Mouse (Mus musculus): Measurements from ENCODE around the gene Cby1. TPM values are rescaled to one million over a fixed set of nuclear protein-coding genes. Genes with fewer than 3 reads are reported as not detected.

The Cby1 gene
- polyA plus RNA-seq, 1 experiment from 2014 or later: 78.6 TPM

DNA sequence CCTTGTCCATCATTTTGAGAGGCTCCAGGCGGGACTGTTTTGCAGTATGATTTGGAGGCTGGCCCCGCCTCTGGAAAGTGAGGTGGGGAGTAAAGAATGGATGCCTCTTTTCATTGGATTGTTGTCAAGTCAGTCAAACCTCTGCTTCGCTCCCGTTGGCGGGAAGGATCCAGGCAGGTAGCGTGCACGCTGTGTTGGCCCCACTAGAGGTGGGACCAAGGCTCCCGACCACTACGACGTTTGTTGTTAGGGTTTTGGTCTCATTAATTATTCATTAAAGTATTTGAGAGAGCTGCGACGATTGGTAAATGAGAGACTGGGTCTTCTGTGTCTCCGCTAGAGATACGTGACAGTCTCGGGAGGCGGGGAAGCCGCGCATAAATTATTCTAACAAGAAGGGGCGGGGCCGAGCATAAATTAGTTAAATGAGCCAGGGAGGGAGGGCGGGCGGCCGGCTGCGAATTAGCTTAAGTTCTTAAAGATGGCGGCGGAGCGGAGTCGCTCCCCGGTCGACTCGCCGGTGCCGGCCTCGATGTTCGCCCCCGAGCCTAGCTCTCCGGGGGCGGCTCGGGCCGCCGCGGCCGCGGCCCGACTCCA, 31.5 kb downstream of the Cby1 start, which contains the start of gene Gtpbp1:
Gene Gtpbp1, plus strand, starts transcription at position 420 of the 597 bp plus-strand sequence.
- H3K27me3 ChIP-seq: no peaks in the 10 kb centered on the region
- H3K4me3 ChIP-seq (replicated peaks): peak within 1 kb of the TSS; percentile 89
- H3K36me3 ChIP-seq: peaks cover 10% of the 10 kb centered on the region
- under 1% methylated on average over 45 of the region's 45 CpGs for WGBS
- H3K9me3 ChIP-seq (replicated peaks): no peaks in the 10 kb centered on the region
- peak; percentile 97 for ATAC-seq (ENCODE audit: insufficient number of reproducible peaks, low FRiP score, low TSS enrichment, low read depth)
- H3K4me1 ChIP-seq: peaks cover 37% of the 10 kb centered on the region
- H3K9ac ChIP-seq: peak within 1 kb of the TSS; percentile 85
- peak within 1 kb of the TSS; percentile 88 for H3K27ac ChIP-seq (replicated peaks)
- peak within 1 kb of the TSS; percentile 72 for H3K4me2 ChIP-seq (replicated peaks)

DNA sequence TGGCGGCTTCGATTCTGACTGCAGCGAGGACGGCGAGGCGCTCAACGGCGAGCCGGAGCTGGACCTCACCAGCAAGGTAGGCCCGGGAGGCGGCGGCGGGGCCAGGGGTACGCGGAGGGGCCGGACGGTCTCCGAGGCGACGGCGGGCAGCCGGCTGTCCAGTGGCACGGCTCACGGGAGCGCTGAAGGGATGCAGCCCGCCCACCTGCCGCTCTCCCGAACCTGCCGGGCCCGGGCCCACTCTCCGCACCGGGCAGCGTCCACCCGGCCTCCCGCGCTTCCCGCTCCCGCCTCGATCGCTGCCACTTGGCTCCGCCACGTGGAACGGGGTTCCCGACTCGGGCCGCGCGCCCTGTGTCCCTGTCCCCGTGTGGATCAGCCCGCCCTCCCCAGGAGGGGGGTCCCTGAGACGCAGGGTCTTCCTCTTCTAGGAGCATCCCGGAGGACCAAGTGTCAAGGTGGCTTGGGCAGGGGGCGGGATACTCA, 32.1 kb downstream of the Cby1 start:
- WGBS: under 1% methylated on average over 53 of the region's 53 CpGs
- ATAC-seq (ENCODE audit: insufficient number of reproducible peaks, low FRiP score, low TSS enrichment, low read depth): no peak

DNA sequence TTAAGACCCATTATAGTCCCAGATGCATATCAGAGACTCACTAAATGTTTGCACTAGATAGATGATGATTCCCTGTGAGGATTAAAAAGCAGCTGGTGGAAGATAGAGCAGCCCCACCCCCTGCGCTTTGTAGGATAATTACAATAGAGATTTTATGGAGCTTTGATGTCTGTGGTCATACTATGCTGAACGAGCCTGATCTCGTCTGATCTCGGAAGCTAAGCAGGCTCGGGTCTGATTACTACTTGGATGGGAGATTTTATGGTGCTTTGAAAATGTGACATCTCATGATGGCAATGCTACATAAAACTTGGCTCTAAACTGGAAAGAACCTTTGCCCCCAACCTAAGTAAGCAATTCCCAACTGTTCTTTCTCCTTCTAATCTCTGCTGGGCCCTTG, 33.3 kb downstream of the Cby1 start:
- Histone ChIP-seq H3K9me3 (replicated peaks) (no peaks in the 10 kb centered on the region), H3K4me1 (peaks cover 27% of the 10 kb centered on the region), H3K27ac (replicated peaks) (no peak overlapping the region), H3K9ac (no peak overlapping the region), H3K4me2 (replicated peaks) (peak overlapping the region; percentile 72; the same call in 1 of the 2 replicates), H3K4me3 (replicated peaks) (no peak overlapping the region), H3K27me3 (no peaks in the 10 kb centered on the region), H3K36me3 (peaks cover 10% of the 10 kb centered on the region)
- no peak for ATAC-seq (ENCODE audit: insufficient number of reproducible peaks, low FRiP score, low TSS enrichment, low read depth)
- WGBS: 48% methylated on average over 5 of the region's 5 CpGs

More for the DNA sequence above, 32.1 kb downstream of the Cby1 start:
- H3K27me3 ChIP-seq: no peaks in the 10 kb centered on the region
- H3K36me3 ChIP-seq: peaks cover 10% of the 10 kb centered on the region
- H3K4me3 ChIP-seq (replicated peaks): peak overlapping the region; percentile 89
- peaks cover 32% of the 10 kb centered on the region for H3K4me1 ChIP-seq
- H3K9me3 ChIP-seq (replicated peaks): no peaks in the 10 kb centered on the region
- peak overlapping the region; percentile 72 for H3K4me2 ChIP-seq (replicated peaks)
- H3K27ac ChIP-seq (replicated peaks): peak overlapping the region; percentile 88
- H3K9ac ChIP-seq: peak overlapping the region; percentile 85

DNA sequence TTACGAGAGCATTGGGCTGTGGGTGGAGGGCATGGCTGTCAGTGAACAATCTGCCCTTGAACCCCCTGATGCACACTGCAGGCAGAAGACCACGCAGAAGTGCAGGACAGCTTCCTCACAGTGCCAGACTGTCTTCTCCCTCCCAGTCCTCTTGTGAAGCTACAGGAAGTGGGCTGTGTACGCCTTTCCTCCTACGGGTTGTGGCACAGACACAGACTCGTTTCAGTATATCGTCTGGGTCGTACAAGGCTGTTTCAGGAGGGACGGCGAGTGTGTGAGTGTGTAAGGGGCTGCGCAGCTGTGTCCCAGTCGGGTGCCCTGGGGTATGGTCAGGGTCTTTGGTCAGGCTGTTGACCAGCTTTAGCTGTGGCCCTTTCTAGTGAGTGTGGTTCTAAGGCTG, 34.7 kb downstream of the Cby1 start:
- Histone ChIP-seq H3K9ac (no peak overlapping the region), H3K36me3 (peaks cover 10% of the 10 kb centered on the region), H3K4me1 (peaks cover 25% of the 10 kb centered on the region), H3K27me3 (no peaks in the 10 kb centered on the region), H3K4me2 (replicated peaks) (no peak overlapping the region), H3K27ac (replicated peaks) (no peak overlapping the region), H3K9me3 (replicated peaks) (no peaks in the 10 kb centered on the region), H3K4me3 (replicated peaks) (no peak overlapping the region)
- WGBS: 76% methylated on average over 11 of the region's 11 CpGs
- no peak for ATAC-seq (ENCODE audit: insufficient number of reproducible peaks, low FRiP score, low TSS enrichment, low read depth)

DNA sequence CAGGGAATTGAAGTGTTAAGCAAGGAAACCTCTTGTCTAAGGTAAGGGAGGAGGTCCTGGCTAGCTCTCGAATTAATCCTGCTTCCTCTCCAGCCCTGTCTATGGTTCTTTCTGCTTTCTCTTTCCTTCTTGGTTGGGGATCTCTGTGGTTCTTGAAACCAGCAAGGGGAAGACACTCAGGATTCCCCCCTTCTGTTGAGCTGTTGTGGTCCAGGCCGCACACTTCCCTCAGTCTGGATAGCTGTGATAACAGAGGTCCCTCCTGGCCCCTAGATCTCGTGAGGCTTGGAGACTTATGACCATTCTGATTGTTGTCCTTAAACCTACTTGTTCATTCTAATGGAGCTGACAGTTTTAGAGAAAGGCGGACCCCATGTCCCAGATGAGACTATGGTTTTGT, 35.5 kb downstream of the Cby1 start:
- H3K36me3 ChIP-seq: peaks cover 15% of the 10 kb centered on the region
- no peak for ATAC-seq (ENCODE audit: insufficient number of reproducible peaks, low FRiP score, low TSS enrichment, low read depth)
- H3K27me3 ChIP-seq: no peaks in the 10 kb centered on the region
- no peak overlapping the region for H3K4me2 ChIP-seq (replicated peaks)
- H3K9me3 ChIP-seq (replicated peaks): no peaks in the 10 kb centered on the region
- WGBS: 89% methylated on average over 4 of the region's 4 CpGs
- no peak overlapping the region for H3K9ac ChIP-seq
- no peak overlapping the region for H3K27ac ChIP-seq (replicated peaks)
- no peak overlapping the region for H3K4me3 ChIP-seq (replicated peaks)
- H3K4me1 ChIP-seq: peaks cover 25% of the 10 kb centered on the region

DNA sequence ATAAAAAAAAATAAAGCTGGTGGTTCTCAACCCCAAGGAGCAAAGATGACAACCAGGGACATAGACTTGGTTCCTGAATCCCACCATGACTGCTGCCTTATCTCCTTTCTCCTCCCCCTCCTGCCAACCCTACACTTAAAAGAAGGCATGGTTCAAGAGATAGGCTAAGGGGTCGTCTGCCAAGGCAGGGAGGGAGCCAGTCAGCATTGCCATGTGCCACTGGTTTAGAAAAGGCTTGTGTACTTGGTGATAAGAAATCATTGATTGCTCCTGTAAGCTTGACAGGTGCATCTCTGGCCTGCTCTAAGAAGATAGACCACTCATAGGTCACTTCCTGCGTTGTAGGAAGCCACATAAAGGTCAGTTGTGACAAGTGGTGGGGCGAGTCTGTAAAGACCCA, 36.5 kb downstream of the Cby1 start:
- Histone ChIP-seq H3K9me3 (replicated peaks) (no peaks in the 10 kb centered on the region), H3K4me3 (replicated peaks) (no peak overlapping the region), H3K4me2 (replicated peaks) (no peak overlapping the region), H3K36me3 (peaks cover 15% of the 10 kb centered on the region), H3K27me3 (no peaks in the 10 kb centered on the region), H3K4me1 (peaks cover 19% of the 10 kb centered on the region), H3K27ac (replicated peaks) (no peak overlapping the region), H3K9ac (no peak overlapping the region)
- ATAC-seq (ENCODE audit: insufficient number of reproducible peaks, low FRiP score, low TSS enrichment, low read depth): no peak
- 70% methylated on average over 3 of the region's 3 CpGs for WGBS

DNA sequence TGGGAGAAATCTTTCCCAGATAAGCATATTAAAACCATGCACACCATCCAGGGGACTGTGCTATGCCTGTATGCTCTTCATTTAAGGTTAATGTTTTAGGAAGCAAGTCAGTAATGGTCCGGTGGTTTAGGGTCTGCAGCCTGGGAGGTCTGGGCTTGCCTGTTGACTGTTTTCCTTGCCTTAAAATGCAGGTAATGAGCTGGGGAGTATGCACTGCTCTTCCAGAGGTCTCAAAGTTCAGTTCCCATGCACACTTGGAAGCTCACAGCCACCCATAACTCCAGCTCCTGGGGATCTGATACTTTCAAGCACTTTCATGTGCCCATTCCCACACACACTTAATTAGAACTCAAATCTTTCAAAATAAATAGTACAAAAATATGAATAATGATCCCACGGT, 37.5 kb downstream of the Cby1 start:
- Histone ChIP-seq H3K4me2 (replicated peaks) (no peak overlapping the region), H3K9ac (no peak overlapping the region), H3K9me3 (replicated peaks) (no peaks in the 10 kb centered on the region), H3K4me3 (replicated peaks) (no peak overlapping the region), H3K4me1 (peaks cover 18% of the 10 kb centered on the region), H3K27ac (replicated peaks) (no peak overlapping the region), H3K27me3 (no peaks in the 10 kb centered on the region), H3K36me3 (peaks cover 15% of the 10 kb centered on the region)
- 85% methylated on average over 2 of the region's 2 CpGs for WGBS
- no peak for ATAC-seq (ENCODE audit: insufficient number of reproducible peaks, low FRiP score, low TSS enrichment, low read depth)

DNA sequence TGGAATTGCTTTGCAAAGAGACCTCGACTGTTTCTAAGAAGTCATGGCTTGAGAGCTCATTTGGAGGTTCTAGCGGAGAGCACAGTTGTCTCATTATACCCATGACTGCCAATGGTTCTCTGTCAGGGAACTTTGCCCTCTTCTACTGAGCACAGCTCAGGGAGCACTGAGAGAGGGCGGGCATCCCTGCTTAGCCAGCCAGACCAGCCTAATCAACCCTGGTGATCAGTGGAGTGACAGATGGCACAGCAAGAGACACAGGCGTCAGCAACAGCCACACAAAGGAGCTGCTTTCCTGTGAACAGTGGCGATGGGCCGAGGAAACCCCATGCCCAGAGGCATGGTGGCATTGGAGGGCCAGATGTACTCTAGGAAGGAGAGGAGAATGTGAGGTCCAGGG, 38.0 kb downstream of the Cby1 start:
- WGBS: 79% methylated on average over 6 of the region's 6 CpGs
- H3K27ac ChIP-seq (replicated peaks): no peak overlapping the region
- H3K9ac ChIP-seq: no peak overlapping the region
- H3K4me3 ChIP-seq (replicated peaks): no peak overlapping the region
- peaks cover 15% of the 10 kb centered on the region for H3K36me3 ChIP-seq
- H3K27me3 ChIP-seq: no peaks in the 10 kb centered on the region
- ATAC-seq (ENCODE audit: insufficient number of reproducible peaks, low FRiP score, low TSS enrichment, low read depth): no peak
- H3K9me3 ChIP-seq (replicated peaks): no peaks in the 10 kb centered on the region
- no peak overlapping the region for H3K4me2 ChIP-seq (replicated peaks)
- H3K4me1 ChIP-seq: peaks cover 13% of the 10 kb centered on the region

DNA sequence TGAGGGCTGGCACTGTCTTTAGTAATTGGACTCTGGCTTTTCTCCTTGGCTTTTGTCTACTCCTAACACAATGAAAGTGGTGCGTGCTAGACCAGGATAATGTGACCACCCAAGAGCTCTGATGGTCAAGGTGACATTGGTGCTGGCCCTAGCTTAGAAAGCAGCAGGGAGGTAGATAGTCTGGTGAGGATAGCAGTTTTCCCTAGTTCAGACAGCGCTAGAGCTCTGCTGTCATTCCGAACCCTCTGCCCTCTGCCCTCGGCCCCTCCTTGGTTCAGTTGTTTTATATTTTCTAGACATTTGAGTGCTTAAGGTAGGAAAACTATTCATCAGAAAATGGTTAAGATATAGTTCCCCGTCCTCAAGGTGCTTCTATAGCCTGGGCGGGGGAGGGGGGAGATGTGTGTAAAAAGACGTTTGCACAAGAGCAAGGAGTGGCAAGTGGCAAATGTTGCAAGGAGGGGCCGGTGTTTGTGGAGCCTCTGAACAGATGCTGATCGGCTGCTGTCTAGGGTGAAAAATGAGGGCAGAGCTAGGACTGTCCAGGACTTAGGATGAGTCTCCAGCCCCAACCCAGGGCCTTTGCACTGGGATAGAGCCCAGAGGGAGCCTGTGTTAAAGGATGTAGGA, 38.7 kb downstream of the Cby1 start:
- Histone ChIP-seq H3K4me1 (peaks cover 6% of the 10 kb centered on the region), H3K4me3 (replicated peaks) (no peak overlapping the region), H3K9ac (no peak overlapping the region), H3K9me3 (replicated peaks) (no peaks in the 10 kb centered on the region), H3K27me3 (no peaks in the 10 kb centered on the region), H3K4me2 (replicated peaks) (no peak overlapping the region), H3K36me3 (peaks cover 15% of the 10 kb centered on the region), H3K27ac (replicated peaks) (no peak overlapping the region)
- 76% methylated on average over 9 of the region's 9 CpGs for WGBS
- ATAC-seq (ENCODE audit: insufficient number of reproducible peaks, low FRiP score, low TSS enrichment, low read depth): no peak

DNA sequence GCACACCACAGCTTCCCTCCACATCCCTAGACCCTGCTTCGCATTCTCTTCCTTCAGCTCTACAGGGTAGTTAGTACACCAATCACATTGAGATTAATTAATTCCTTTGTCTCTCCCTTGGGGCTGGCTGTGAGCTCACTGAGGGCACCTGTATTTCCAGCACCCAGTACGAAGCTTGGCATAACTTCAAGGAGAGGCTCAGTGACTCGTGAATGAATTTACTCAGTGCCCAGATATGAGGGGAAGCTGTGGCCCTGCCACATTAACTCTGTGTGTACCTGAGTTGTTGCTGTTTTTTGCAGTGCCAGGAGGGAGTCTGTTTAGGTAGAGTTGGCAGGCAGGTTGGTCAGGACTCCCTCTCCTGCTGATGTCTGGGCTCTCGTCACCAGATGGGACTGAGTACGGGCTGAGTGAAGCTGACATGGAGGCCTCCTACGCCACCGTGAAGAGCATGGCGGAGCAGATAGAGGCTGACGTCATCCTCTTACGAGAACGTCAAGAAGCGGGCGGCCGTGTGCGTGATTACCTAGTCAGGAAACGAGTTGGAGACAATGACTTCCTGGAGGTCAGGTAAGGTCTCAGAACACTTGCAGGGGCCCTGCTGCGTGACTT, 47.7 kb downstream of the Cby1 start:
- Histone ChIP-seq H3K4me1 (no peaks in the 10 kb centered on the region), H3K4me3 (replicated peaks) (no peak overlapping the region), H3K27me3 (no peaks in the 10 kb centered on the region), H3K9me3 (replicated peaks) (no peaks in the 10 kb centered on the region), H3K27ac (replicated peaks) (no peak overlapping the region), H3K9ac (no peak overlapping the region), H3K36me3 (peaks cover 48% of the 10 kb centered on the region), H3K4me2 (replicated peaks) (no peak overlapping the region)
- 80% methylated on average over 17 of the region's 17 CpGs for WGBS
- ATAC-seq (ENCODE audit: insufficient number of reproducible peaks, low FRiP score, low TSS enrichment, low read depth): no peak

DNA sequence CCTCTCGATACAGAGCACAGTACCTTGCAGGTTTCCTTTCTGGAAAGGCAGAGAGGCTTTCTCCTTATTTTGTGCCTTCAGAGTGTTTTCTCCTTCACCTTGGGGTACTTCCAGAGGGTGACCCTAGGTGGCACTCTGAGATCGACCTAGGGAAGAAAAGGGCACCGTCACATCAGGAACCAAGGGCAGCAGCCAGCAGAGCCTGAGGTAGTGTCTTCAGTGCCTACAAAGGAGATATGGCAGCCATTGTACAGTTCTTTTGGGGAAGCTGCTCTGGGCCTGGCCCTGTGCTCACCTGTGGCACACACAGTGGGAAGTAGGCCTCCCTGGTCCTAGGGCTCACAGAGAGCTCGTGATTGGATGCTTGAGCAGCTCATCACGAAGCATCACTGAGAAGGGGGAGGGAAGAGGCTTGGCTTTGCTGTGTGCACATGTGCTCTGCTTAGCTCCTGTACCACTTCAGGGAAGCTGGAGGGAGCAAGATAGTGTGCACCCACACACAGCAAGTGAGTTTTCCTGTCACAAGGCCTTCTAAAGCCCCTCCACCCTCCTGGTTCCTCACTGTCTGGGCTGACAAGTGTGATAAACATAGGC, 49.3 kb downstream of the Cby1 start:
- Histone ChIP-seq H3K9me3 (replicated peaks) (no peaks in the 10 kb centered on the region), H3K9ac (no peak overlapping the region), H3K4me1 (no peaks in the 10 kb centered on the region), H3K4me3 (replicated peaks) (no peak overlapping the region), H3K27me3 (no peaks in the 10 kb centered on the region), H3K4me2 (replicated peaks) (no peak overlapping the region), H3K36me3 (peaks cover 63% of the 10 kb centered on the region), H3K27ac (replicated peaks) (no peak overlapping the region)
- WGBS: 90% methylated on average over 5 of the region's 5 CpGs
- ATAC-seq (ENCODE audit: insufficient number of reproducible peaks, low FRiP score, low TSS enrichment, low read depth): no peak
